Mouse (Mus musculus): ENCODE measurements around the gene V1rd19.
"Not testable (repeated sequence)": the region's sequence is repeated elsewhere in the genome, so short reads cannot be mapped to it uniquely, and the experiment has no call there.

The V1rd19 gene

DNA sequence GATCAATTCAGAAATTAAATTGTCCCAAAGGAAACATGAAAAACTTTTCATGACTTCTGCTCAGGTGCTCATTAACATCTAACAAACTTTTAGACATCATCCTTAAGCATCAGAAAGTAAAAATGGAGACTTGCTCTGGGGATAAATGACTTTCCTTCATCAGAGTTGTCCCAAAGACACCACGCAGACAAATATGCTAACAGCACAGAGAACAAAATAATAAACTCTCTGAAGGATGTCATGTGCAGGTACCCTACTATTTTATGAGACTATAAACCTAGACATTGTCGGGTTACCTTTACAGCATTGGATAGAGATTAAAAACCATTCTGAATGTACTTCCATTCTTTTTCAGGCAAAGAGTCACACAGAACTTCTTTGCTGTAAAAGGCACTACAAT is at the start of gene V1rd19:
Gene V1rd19, plus strand, starts transcription at position 301 of the 400 bp plus-strand sequence.
- no peak for DNase-seq (ENCODE audit: low spot score)

DNA sequence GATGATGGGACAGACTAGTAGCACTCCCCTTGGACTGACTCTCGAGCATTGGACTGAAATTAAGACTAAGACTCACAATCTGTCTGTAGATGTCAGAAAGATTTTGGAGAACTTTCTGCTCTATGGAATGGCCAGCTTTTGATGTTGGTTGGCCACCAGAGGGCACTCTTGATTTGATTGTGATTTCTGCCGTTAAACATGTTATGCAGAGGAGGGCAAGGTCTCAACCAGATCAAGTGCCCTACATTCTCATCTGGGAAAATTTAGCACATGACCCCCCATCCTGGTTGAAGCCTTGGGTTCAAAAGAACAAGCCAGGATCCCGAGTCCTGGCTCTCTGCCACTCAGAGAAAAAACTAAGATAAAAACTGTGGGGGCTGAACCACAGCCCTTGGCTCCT is 33.4 kb upstream of the V1rd19 start:
- not testable (repeated sequence) for DNase-seq (ENCODE audit: low spot score)

DNA sequence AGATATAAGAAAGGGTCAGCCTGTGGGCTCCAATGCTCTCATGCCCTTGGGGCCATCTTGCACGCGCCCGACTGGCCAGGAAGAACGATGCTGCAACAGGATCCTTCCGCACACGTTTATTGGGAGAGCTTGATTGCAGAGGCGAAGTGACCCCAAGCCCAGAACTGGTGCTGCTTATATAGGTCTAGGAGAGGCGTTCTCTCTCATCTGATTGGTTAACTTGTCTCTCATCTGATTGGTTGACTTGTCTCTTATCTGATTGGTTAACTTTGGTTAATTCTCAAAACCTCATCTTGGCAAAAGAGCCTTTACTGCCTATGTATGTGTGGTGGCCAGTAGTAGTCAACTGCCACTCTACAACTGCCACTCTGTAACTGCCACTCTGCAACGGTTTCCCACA is 27.2 kb upstream of the V1rd19 start, which contains the start of gene Vmn1r181:
Gene Vmn1r181, plus strand, starts transcription at position 301 of the 400 bp plus-strand sequence.
- not testable (repeated sequence) for DNase-seq (ENCODE audit: low spot score)

DNA sequence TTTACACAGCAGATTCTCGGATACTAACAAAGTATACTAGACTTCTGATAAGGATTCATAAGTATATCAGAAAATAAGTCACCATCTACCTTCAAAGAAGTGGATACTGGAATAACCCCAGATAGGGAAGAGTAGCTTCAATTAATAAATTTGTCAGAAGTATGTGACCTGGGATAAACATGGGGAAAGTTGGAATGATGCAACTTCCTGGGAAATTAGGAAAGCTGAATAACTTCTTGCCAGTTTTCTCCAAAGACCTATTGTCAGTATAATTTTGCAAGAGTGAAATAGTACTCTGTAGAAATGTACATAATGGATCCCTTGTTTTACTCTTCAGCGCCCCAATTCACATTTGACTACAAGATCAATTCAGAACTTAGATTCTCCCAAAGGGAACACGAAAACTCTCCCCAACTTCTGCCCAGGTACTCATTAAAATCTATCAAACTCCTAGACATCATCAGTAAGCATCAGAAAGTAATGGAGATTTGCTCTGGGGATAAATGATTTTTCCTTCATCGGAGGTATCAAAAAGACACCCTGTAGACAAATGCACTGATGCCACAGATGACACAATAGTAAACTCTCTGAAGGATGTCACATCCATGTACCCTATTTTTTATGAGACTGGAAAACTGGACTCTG is 51.3 kb downstream of the V1rd19 start, which contains the start of gene Vmn1r183:
Gene Vmn1r183, plus strand, starts transcription at position 595 of the 645 bp plus-strand sequence.
- DNase-seq (ENCODE audit: low spot score) = no peak
